Mouse (Mus musculus): ENCODE measurements at regions not wholly inside any gene's neighbourhood (a gene's known extent, or its start where the extent isn't known, plus 50 kb on each side); places are given as distances from the start of the nearest gene placed in this dataset.

DNA sequence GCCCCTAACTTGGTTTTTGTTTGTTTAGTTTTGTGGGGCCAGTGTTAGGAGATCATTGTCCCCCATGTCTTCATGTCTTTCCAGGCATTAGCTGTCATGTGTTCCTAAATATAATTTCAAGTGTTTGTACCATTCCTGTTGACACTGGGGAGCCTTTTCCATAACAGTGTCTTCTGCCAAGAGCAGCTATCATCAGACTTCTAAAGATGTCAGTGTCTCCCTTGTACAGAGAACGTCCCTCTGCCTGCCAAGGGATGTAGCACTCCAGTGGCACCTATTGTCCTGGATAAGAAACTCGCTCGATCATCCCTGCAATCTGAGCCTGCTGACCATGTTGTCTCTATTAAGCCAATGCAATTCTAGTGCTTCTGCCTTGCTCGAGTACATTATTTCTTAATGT is 64.6 kb upstream of the Lhfpl2 start:
- TF ChIP-seq CTCF (conservative IDR thresholded peaks at IDR 0.05; ENCODE audit: insufficient read depth, insufficient read length, low read depth, low read length): no peak
- no peak for TF ChIP-seq POLR2A (IDR thresholded peaks at IDR 0.05; ENCODE audit: low read depth, low read length)
- H3K36me3 ChIP-seq (ENCODE audit: control insufficient read depth, insufficient read depth, low read length): no peaks in the 10 kb centered on the region
- H3K4me3 ChIP-seq (ENCODE audit: insufficient read depth, low read depth, low read length): no peak overlapping the region
- H3K27me3 ChIP-seq (replicated peaks; ENCODE audit: control insufficient read depth, insufficient read depth, low read length): no peaks in the 10 kb centered on the region
- no peaks in the 10 kb centered on the region for H3K4me1 ChIP-seq (ENCODE audit: control insufficient read depth, insufficient read depth, low read length)
- WGBS: 77% methylated on average over 4 of the region's 4 CpGs
- no peak for DNase-seq
- no peak overlapping the region for H3K27ac ChIP-seq (ENCODE audit: insufficient read depth, low read depth, low read length)

- H3K36me3 ChIP-seq (ENCODE audit: control insufficient read depth, insufficient read depth, low read length): no peaks in the 10 kb centered on the region
- DNase-seq: no peak
- H3K4me1 ChIP-seq (ENCODE audit: control insufficient read depth, insufficient read depth, low read length): no peaks in the 10 kb centered on the region
- no peak overlapping the region for H3K27ac ChIP-seq (ENCODE audit: insufficient read depth, low read depth, low read length)
- no peak overlapping the region for H3K4me3 ChIP-seq (ENCODE audit: insufficient read depth, low read depth, low read length)
- TF ChIP-seq CTCF (conservative IDR thresholded peaks at IDR 0.05; ENCODE audit: insufficient read depth, insufficient read length, low read depth, low read length): no peak
- TF ChIP-seq POLR2A (IDR thresholded peaks at IDR 0.05; ENCODE audit: low read depth, low read length): no peak
- WGBS: 96% methylated on average over 3 of the region's 3 CpGs
- H3K27me3 ChIP-seq (replicated peaks; ENCODE audit: control insufficient read depth, insufficient read depth, low read length): no peaks in the 10 kb centered on the region
These were observed 62.2 kb upstream of the Lhfpl2 start for GRCm38 (mm10) chr13:93995423-93995822.

DNA sequence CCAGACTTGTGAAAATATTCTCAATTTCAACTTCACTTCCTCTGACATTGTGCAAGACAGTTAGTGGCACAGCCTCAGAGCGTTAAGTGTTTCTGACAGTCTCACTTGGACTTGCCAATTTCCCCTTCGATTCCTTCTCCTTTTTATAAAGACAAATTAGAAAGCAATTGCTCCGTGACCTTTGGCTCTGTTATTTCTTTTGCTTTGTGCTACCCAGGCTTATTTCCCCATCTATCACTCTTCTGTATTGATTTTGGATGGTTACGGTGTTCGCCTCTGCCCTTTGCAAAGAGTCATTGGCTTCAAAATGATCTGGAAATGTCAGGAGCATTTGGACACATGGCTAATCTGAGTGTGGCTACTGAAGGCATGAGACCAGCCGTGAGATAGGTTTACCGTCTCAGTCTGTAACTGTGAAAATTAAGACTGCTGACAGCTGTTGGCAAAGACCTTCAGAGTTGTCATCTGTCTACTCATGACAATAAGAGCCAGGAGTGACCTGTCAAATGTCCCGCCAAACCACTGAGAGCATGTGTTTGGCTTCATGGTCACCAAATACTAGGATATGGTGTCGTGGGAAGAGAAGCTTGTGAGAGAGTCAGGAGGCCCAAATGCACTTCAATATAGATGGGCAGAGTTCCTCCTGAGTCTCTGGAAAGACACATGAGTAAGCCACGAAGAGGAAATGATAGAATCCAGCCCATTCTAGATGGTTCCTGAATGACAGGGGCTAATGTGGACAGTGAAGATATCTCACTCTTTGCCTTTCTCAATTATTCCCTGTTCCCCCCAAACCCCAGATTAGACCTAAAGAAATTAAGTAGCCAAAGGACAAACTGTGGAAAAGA is 60.8 kb upstream of the Lhfpl2 start:
- peak; percentile 7 for DNase-seq
- Histone ChIP-seq H3K4me3 (ENCODE audit: insufficient read depth, low read depth, low read length) (no peak overlapping the region), H3K27me3 (replicated peaks; ENCODE audit: control insufficient read depth, insufficient read depth, low read length) (no peaks in the 10 kb centered on the region), H3K36me3 (ENCODE audit: control insufficient read depth, insufficient read depth, low read length) (no peaks in the 10 kb centered on the region), H3K27ac (ENCODE audit: insufficient read depth, low read depth, low read length) (no peak overlapping the region), H3K4me1 (ENCODE audit: control insufficient read depth, insufficient read depth, low read length) (no peaks in the 10 kb centered on the region)
- TF ChIP-seq CTCF (conservative IDR thresholded peaks at IDR 0.05; ENCODE audit: insufficient read depth, insufficient read length, low read depth, low read length) (no peak), POLR2A (IDR thresholded peaks at IDR 0.05; ENCODE audit: low read depth, low read length) (no peak)
- WGBS: 76% methylated on average over 10 of the region's 10 CpGs

- H3K27ac ChIP-seq (ENCODE audit: insufficient read depth, low read depth, low read length): no peak overlapping the region
- no peaks in the 10 kb centered on the region for H3K4me1 ChIP-seq (ENCODE audit: control insufficient read depth, insufficient read depth, low read length)
- no peak overlapping the region for H3K4me3 ChIP-seq (ENCODE audit: insufficient read depth, low read depth, low read length)
- H3K27me3 ChIP-seq (replicated peaks; ENCODE audit: control insufficient read depth, insufficient read depth, low read length): no peaks in the 10 kb centered on the region
- no peak for DNase-seq
- H3K36me3 ChIP-seq (ENCODE audit: control insufficient read depth, insufficient read depth, low read length): no peaks in the 10 kb centered on the region
- WGBS: 28% methylated on average over 6 of the region's 6 CpGs
- TF ChIP-seq POLR2A (IDR thresholded peaks at IDR 0.05; ENCODE audit: low read depth, low read length): no peak
- no peak for TF ChIP-seq CTCF (conservative IDR thresholded peaks at IDR 0.05; ENCODE audit: insufficient read depth, insufficient read length, low read depth, low read length)
These were observed 59.6 kb upstream of the Lhfpl2 start for GRCm38 (mm10) chr13:93997981-93998380.

GRCm38 (mm10) chr13:93998406-93998805 is 59.2 kb upstream of the Lhfpl2 start:
- Histone ChIP-seq H3K27me3 (replicated peaks; ENCODE audit: control insufficient read depth, insufficient read depth, low read length) (no peaks in the 10 kb centered on the region), H3K4me1 (ENCODE audit: control insufficient read depth, insufficient read depth, low read length) (no peaks in the 10 kb centered on the region), H3K4me3 (ENCODE audit: insufficient read depth, low read depth, low read length) (no peak overlapping the region), H3K36me3 (ENCODE audit: control insufficient read depth, insufficient read depth, low read length) (no peaks in the 10 kb centered on the region), H3K27ac (ENCODE audit: insufficient read depth, low read depth, low read length) (no peak overlapping the region)
- no peak for DNase-seq
- TF ChIP-seq CTCF (conservative IDR thresholded peaks at IDR 0.05; ENCODE audit: insufficient read depth, insufficient read length, low read depth, low read length) (no peak), POLR2A (IDR thresholded peaks at IDR 0.05; ENCODE audit: low read depth, low read length) (no peak)
- WGBS: 83% methylated on average over 1 of the region's 1 CpGs

GRCm38 (mm10) chr13:94003816-94004215 is 53.8 kb upstream of the Lhfpl2 start:
- Histone ChIP-seq H3K27me3 (replicated peaks; ENCODE audit: control insufficient read depth, insufficient read depth, low read length) (no peaks in the 10 kb centered on the region), H3K27ac (ENCODE audit: insufficient read depth, low read depth, low read length) (no peak overlapping the region), H3K36me3 (ENCODE audit: control insufficient read depth, insufficient read depth, low read length) (no peaks in the 10 kb centered on the region), H3K4me1 (ENCODE audit: control insufficient read depth, insufficient read depth, low read length) (no peaks in the 10 kb centered on the region), H3K4me3 (ENCODE audit: insufficient read depth, low read depth, low read length) (no peak overlapping the region)
- DNase-seq: no peak
- WGBS: 75% methylated on average over 5 of the region's 5 CpGs
- TF ChIP-seq POLR2A (IDR thresholded peaks at IDR 0.05; ENCODE audit: low read depth, low read length) (no peak), CTCF (conservative IDR thresholded peaks at IDR 0.05; ENCODE audit: insufficient read depth, insufficient read length, low read depth, low read length) (no peak)

- no peak for DNase-seq
- no peak for TF ChIP-seq CTCF (conservative IDR thresholded peaks at IDR 0.05; ENCODE audit: insufficient read depth, insufficient read length, low read depth, low read length)
- Histone ChIP-seq H3K4me3 (ENCODE audit: insufficient read depth, low read depth, low read length) (no peak overlapping the region), H3K27ac (ENCODE audit: insufficient read depth, low read depth, low read length) (no peak overlapping the region), H3K4me1 (ENCODE audit: control insufficient read depth, insufficient read depth, low read length) (no peaks in the 10 kb centered on the region), H3K27me3 (replicated peaks; ENCODE audit: control insufficient read depth, insufficient read depth, low read length) (no peaks in the 10 kb centered on the region), H3K36me3 (ENCODE audit: control insufficient read depth, insufficient read depth, low read length) (no peaks in the 10 kb centered on the region)
- 92% methylated on average over 3 of the region's 3 CpGs for WGBS
These were observed 53.2 kb upstream of the Lhfpl2 start for GRCm38 (mm10) chr13:94004417-94004816.
